Mouse (Mus musculus): ENCODE results near the gene Sbf1.
A peak's percentile ranks its signal among the peaks of the same experiment; 100 is the strongest.

Gene Sbf1

DNA sequence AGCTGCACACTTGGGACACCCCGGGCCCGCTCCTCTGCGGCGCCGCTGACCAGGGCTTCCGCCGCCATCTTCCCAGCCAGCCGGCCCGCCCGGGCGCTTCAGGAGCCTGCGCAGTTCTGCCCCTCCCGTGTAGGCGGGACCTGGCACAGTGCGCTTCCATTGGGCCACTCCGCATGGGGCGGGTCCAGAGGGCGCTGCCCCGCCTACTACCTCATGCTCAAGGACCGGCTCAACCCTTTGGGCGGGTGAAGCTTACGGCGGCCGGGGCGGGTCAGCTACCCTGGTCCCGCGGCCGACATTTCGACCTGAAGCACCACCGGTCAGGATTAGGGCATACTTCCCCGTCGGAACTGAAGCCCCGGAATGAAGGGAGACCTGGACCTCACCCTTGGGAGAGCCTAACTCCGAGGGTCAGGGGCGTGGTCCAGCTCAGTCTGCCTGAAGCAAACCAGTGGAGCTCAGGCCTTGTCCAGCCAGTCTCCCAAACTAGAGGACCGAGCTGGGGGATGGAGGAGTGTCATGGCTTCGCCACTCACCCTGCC, at the start of gene Sbf1:
Gene Sbf1 (minus strand): TSS at position 122 of the 542 bp plus-strand sequence.
- DNase-seq: peak; percentile 97

DNA sequence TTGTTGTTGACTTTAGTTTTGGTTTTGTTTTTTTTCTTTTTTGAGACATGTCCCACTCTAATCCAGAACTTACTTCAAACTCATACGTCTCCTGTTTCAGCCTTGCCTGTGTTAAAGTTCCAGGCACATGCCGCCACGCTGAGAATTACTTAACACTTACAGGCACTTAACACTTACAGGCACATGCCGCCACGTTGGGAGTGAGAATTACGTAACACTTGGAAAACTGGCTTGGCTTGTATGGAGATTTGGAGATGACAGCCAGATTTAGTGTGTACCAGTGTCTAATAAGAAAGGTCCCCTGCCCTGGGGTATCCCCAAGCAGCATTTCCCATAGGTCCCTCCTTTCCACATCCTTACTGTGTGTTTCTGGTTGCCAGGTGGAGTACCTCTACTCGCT, 47.9 kb upstream of the Sbf1 start:
- no peak for DNase-seq

DNA sequence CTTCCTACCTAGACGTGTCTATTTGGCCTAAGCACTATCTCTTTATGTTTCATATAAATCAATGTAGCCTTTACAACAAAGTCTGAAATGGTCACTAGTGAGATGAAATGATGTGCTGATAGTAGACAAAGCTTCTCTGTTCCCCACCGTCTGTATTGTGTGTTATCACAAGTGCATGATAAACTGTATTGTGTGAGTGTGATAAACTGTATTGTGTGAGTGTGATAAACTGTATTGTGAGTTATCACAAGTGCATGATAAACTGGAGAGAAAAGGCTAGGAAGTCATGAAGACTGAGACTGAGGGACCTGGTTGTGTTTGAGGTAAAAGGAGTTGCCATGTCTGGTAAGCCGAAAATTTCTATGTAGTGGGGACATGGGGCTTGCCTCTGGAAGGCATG, 43.7 kb upstream of the Sbf1 start:
- DNase-seq: no peak

DNA sequence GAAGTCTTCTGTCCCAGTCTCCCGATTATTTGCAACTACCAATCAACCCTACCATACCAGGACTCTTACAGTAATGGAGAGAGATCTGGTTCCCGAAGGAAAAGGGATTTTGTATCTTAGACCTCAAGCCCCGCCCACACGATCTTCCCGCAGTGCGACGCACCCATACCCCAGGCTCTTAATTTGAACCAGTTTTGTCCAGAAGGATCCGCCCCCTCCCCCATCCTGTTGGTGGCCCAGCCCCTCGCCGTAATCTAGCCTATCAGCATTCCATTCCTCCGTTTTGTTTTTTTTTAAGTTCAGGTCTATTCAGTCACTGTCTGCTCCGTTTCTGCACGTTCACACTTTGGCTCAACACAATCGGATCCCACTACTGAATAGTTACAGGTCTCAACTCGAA, 41.3 kb upstream of the Sbf1 start:
- no peak for DNase-seq

DNA sequence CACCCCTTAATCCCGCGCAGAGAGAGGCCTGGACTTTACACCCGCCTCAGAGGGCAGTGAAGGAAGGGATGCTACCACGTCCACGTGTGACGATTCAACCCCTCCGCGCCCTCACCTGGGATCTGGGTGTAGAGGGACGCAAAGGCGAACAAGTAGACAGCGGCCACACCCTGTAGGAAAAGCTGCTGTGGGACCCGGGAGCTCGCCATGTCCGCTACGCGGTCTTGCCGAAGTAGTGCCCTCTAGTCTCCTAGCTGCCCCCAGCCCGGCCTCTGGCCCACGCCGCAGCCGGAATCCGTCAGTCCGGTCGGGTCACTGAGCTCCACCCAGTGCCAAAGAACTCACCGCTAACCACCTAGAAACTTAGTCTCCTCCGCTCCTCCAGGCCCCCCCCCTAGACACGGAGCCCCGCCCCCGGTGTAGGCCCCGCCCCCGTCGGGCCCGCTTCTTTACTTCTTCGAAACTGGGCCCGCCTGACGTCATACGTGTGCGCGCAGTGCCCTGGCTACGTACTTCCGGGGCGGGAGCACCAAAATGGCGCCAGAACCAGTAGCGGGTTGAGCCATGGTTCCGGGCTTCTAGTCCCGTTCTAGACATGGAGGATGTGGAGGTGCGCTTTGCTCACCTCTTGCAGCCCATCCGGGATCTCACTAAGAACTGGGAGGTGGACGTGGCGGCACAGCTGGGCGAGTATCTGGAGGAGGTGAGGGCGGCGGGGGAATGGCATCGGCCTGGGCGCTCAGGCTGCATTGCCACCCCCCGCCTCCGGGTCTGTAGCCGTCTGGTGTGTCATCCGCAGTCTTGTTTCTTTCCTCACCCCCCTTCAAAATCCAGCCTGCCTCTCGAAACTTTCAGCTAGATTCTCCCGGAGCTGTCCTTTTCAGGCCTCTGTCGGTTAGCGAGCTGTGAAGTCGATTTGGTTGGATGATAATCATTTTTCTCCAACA, 40.4 kb upstream of the Sbf1 start, which contains the start of the genes Lmf2 and Ncaph2:
Gene Lmf2 (minus strand): TSS at position 419 of the 947 bp plus-strand sequence.
Gene Ncaph2 (plus strand): TSS at position 479 of the 947 bp plus-strand sequence.
- peak; percentile 92 for DNase-seq

DNA sequence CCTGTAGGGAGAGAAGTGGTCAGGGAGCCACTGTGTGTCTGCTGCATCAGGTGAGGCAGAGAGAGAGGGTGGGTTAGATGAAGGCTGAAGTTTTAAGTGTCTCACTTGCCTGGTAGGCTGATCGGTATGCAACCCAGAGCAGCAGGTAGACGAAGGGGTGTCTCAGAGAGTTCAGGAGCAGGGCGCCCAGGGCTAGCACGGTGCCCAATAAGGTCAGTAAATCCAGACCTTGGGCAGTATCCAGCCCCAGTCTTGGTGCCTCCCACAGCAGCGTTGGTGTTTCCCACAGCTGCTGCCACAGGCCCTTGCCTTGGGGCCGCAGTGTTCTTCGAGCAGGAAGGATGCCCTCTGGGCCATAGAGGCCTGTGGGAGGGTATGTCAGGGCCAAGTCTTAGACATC, 39.3 kb upstream of the Sbf1 start:
- DNase-seq: no peak

DNA sequence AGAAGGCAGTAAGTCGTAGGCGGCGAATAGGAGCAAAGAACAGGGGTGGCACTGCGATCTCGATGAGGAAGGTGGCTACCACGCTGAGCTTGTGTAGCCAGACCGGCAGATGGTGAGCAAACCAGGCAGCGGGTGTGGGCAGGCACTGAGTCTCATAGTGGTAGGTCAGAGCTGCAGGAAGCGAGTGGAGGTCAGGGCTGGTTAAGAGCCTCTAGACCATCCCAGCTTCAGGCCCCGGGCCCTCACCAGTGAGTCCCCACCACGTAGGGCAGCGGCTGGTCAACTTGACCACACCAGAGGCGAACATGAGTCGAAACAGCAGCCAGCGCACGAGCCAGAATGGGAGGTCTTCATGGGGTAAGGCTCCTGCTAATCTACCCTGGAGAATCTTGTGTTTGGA, 38.7 kb upstream of the Sbf1 start:
- no peak for DNase-seq

DNA sequence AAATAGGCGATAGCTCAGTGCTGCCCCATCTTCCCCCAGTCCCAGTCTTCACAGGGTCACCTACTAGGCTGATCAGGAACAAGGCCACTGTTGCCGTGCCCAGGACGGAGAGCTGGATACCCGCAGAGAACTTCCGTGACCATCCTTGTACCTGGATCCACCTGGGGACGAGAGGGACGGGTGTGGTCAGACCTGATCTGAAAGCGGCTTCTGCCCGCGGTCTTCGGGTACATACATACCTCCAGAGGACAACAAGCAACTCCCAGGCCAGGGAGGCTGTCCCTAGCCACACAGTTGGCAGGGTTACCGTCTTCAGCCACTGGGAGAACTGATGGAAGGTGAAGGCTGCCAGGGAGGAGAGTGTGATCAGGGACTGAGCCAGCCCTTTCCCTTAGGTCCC, 37.7 kb upstream of the Sbf1 start:
- no peak for DNase-seq

DNA sequence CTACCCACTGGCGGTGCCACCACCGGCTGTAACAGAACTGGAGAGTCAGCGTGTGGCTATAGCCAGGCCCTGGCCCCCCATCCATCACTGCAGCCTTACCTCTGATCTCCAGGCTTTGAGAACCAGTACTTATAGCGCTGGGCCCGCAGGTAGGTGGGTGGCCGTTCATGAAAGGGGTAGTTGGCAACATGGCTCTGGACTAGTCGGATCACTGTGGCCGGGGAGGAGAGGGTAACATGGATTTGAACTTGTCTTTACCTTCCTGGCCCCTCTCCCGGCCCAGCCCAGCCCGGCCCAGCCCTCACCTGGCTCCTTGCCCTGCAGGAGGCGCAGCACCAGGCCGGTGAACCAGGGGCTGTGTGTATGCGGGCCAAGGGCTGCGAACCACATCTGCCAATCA, 36.9 kb upstream of the Sbf1 start:
- no peak for DNase-seq

DNA sequence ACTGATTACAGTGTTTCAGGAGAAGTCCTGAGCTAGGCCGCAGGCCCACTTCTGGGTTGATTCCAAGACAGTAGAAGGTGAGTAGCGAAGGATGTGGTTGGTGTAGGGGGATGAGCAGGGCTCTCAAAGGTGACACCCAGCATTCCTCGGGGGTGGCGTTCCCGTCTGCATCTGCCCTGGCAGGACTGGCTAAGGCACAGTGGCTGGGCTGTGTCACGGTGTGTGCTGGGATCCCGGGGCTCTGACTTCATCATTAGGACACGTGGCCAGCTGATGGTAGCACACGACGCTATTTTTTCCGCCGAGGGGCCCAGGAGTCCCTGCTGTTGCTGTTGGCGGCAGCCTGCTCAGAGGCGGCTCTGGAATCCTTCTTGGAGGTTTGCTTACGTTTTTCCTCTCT, 36.2 kb upstream of the Sbf1 start:
- no peak for DNase-seq

DNA sequence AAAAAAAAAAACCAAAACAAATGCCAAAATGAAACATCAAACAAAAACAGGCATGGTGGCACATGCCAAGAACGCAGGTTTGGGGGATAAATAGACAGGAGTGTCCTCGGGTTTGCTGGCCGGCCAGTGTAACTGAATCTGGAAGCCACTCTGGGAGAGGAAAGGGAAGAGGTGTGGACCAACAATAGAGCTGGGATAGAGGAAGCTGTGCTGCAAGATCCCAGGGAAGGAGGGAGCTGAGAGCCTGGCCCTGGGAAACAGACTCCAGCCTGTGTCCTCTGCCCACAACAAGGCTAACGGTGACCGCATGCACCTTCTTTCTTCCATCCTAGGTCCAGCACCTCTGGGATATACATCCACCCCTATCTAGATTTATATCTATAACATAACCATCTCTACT, 35.3 kb upstream of the Sbf1 start:
- DNase-seq: no peak

DNA sequence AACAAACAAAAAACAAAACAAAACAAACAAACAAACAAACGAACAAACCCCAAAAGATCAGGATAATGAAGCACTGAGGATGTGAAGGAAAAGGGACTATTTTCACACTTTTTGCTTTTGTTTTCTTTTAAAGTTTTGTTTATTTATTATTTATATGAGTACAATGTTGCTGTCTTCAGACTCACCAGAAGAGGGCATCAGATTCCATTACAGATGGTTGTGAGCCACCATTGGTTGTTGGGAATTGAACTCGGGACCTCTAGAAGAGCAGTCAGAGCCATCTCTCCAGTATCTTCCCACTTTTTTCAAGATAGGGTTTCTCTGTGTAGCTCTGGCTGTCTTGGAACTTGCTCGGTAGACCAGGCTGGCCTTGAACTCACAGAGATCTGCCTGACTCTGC, 28.2 kb upstream of the Sbf1 start:
- no peak for DNase-seq

DNA sequence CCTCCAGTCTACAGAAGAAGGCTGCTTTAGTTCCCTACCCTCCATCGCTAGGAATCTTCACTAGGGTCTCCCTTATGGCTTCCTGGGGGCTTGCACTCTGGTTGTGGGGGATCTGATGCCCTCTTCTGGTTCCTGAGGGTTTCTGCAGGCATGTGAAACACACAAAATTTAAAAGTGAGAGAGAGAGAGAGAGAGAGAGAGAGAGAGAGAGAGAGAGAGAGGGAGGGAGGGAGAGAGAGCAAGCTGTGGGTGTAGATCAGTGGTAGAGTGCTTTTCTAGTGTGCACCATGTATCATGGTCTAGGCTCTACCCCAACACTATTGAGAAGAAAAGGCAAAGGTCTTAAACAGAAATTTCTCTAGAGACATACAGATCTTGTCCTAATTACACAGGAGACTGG, 26.6 kb upstream of the Sbf1 start:
- DNase-seq: no peak

DNA sequence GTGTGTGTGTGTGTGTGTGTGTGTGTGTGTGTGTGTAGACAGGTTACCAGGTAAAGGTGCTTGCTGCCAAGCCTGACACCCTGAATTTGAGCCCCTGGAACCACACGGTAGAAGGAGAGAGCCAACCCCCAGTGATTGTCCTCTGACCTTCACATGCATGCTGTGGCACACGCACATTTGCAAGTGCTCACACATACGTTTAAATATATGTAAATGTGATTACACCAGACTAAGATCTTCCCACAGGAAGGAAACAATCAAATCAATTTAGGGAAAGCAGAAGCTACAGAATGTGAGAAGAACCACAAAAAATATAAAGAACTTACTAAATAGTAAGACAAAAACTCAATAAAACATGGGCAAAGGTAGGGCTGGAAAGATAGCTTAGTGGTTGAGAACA, 25.0 kb upstream of the Sbf1 start:
- no peak for DNase-seq

DNA sequence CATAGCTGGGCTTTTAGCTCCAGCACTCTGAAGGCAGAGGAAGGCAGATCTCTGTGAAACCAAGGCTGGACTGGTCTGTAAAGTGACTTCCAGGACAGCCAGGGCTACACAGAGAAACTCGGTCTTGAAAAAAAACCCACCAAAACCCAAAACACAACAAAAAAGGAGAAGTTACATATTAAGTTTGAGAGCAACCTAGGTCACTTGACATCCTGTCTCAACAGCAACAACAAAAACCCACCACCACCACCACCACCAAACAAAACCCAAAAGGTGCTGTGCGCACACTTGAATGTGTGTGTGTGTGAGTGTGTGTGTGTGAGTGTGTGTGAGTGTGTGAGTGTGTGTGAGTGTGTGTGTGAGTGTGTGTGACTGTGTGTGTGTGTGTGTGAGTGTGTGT, 24.6 kb upstream of the Sbf1 start:
- no peak for DNase-seq

DNA sequence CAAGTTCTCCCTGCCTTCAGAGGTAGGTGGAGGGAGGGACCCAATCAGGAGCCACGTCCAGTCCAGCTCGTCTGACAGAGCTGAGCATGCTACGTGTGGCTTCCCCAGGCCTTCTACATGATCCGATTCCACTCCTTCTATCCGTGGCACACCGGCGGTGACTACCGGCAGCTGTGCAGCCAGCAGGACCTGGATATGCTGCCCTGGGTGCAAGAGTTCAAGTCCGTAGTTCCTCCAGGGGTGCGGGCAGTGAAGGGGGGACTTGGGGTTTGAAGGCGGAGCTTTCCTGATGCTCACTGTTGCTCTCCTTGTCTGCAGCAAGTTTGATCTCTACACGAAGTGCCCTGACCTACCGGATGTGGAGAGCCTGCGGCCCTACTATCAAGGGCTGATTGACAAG, 21.3 kb upstream of the Sbf1 start:
- DNase-seq: no peak

DNA sequence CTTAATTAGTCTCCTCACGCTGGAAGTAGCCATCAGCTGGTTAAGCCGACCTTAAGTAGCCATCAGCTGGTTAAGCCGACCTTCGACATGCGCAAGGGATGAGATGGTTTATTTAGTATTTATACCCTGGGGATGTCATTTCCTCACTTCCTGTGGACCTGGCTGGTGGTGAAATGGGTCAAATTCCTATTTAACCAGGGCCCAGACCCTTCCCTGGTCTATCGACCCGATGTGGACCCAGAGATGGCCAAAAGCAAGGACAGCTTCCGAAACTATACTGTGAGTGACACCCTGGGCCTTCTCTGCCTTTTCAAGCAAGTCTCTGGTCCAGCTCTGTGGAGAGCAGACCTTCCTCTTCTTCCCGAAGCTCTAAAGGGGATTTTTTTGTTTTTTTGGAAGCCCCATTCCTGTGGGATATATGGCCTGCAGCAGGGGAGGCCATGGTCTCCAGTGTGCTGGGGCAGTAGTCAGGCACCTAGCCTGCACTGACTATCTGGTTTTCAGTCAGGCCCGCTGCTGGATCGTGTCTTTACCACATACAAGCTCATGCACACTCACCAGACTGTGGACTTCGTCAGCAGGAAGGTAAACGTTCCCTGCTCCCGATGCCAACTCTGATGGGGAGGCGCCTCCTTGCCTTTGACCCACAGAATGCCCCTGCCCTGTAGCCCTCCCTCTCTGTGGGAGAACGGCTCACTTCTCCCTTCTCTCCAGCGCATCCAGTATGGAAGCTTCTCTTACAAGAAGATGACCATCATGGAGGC, 19.8 kb upstream of the Sbf1 start:
- DNase-seq: no peak

DNA sequence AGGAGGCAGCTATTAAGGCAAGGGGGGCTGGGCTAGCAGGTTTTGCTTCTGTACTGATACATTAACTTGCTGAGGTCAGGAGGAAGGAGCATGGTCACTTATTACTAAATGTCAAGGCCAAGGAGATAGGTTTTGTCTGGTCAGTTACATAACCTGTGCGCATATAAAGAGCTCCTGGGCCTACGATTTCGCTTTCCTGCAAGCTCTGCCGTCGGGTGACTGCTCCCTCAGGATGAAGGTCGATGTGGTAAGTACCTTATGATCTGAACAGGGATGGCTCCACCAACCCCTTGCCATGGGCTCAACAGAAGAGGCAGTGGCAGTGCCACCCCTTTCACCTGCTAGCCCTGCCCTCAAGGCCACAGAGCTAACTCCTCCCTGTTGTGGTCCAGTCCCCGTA, 19.2 kb upstream of the Sbf1 start, which contains the start of gene Miox:
Gene Miox (plus strand): TSS at position 128 of the 400 bp plus-strand sequence.
- no peak for DNase-seq

DNA sequence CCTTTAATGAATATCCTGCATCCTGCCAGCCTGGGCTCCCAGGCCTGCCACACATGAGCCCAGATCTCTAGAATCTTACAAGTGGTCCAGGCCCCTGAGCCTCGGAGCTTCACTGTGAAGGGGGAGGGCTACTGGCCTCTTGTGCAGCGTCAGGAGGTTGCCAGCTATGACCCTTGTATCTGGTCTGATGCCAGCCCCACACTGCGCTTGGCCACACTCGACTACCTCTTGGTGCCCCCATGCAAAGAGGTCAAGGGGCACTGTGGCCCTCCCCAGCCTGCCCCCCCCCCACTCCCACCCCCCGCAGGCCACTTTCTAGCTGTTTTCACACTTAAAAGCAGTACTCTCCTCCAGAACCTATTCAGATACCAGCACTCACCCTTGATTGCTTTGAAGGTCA, 11.3 kb upstream of the Sbf1 start:
- no peak for DNase-seq

DNA sequence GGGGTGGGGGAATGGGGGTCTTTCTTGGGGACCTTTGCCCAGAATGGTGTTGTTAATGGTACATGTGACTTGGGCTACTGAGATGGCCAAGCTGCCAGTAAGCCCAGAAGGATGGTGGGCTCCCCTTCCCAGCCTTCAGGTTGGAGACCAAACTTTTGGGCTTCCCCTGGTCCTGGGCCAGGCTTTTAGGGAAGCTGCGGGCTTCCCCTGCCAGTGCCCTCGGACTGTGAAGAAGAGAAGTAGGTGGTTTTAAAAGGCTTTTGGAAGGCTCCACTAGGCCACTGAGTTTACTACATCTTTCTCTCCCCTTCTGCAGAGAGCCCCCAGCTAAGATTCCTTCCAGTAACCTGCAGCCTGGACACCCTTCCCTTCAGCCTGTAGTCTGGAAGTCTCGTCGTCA, 8.5 kb upstream of the Sbf1 start:
- DNase-seq: no peak

DNA sequence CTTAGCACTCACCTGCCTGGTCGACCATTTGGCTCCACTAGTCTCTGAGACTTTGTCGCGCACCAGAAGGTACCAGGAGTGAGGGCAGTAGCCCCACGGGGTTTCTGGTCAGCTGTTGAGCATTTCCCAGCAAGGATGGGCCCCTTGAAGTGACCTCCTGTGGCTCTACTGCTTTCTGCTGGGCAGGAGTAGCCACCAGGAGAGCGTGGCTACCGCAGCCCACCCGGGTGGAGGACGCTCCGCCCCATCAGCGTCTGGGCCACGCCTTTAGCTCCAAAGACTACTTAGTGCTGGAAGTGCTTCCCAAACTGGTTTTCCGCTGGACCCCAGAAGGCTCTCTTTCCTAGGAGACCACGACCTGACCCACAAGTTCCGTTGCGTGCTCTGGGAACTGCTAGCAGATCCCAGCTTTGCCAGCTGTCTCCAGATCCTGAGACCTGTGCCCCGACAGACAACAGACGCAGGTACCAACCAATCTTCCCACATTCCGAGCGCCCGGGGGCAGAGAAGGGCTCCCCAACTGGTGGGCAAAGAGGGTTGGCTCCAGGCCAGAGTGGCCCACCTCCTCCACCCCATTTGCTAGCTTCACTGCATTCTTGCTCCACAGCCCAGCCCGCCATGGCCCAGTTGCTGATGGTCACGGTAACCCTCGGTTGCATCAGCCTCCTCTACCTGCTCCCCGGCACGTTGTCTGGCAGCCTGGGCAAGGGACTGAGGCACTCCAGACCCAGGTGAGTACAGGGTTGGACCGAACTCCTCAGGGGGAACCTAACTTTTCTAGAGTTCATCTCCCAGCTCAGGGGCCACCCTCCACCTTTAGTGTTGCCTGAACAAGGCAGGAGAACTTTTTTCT, 7.8 kb upstream of the Sbf1 start, which contains the start of gene Adm2:
Gene Adm2 (plus strand): TSS at position 51 of the 853 bp plus-strand sequence.
- no peak for DNase-seq

DNA sequence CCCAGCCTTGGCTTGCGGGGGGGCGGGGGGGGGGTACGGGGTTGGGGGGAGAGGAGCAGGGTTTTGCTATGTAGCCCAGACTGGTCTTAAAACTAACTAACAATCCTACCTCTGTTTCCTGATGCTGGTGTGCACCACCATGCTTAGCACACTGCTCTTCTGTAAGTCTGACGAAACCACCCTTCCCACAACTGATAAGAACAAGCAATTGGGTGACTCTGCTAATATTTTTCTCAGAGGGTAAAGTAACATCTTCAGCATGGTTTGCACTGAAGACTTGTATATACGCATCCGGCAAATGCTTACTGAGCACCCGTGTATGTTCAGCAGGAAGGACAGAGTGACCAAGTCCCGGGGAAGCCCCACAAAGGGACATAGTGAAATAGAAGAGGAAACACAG, 6.2 kb upstream of the Sbf1 start:
- no peak for DNase-seq

DNA sequence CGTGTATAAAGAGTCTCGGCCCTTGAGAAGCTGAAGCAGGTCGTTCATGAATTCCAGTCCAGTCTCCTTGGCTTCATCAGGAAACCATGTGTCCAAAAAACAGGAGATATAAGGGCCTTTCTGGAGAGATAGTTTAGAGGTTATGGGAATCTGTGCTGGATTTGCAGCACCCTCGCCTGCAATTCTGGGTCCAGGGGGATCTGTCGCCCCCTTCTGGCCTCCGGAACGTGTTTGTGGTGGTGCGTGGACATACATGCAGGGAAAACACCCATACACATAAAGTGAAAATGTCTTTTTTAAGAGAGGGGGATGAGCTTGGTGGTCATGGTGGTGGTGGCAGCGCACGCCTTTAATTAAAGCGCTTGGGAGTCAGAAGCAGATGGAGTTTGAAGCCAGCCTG, 1.0 kb upstream of the Sbf1 start:
- DNase-seq: no peak
